Mouse (Mus musculus) right cerebral cortex, adult 2 months (tissue): ENCODE data around the gene Pfn3.

Experiments used
- DNase-seq, 2 experiments: peaks; one replicate each; pipeline ENCODE4 v3.0.0; 2021 to 2022; ENCODE audit warnings: low spot score in 2 of 2

Pfn3 gene

GRCm38 (mm10) chr13:55430566-55430965 lies 15.5 kb upstream of the Pfn3 start:
- no peak for DNase-seq

GRCm38 (mm10) chr13:55429226-55429888 lies 14.3 kb upstream of the Pfn3 start:
- no peak for DNase-seq

- DNase-seq = no peak
Observed at GRCm38 (mm10) chr13:55426613-55427012, 11.6 kb upstream of the Pfn3 start, which contains the start of gene F12. Gene F12, minus strand, starts transcription at chr13:55426793.

- peak; percentile 66 to 68 for DNase-seq
Observed at GRCm38 (mm10) chr13:55420933-55421800, 6.1 kb upstream of the Pfn3 start.

GRCm38 (mm10) chr13:55420018-55420932 lies 5.2 kb upstream of the Pfn3 start:
- no peak for DNase-seq

- no peak for DNase-seq
Observed at GRCm38 (mm10) chr13:55419142-55419541, 4.1 kb upstream of the Pfn3 start.

GRCm38 (mm10) chr13:55418004-55418403 lies 3.0 kb upstream of the Pfn3 start:
- peak; percentile 88 to 95 for DNase-seq

GRCm38 (mm10) chr13:55413333-55413732 lies 1.7 kb downstream of the Pfn3 start:
- no peak for DNase-seq

GRCm38 (mm10) chr13:55412643-55413307 lies 2.3 kb downstream of the Pfn3 start:
- no peak for DNase-seq

- DNase-seq = no peak
Observed at GRCm38 (mm10) chr13:55411826-55412225, 3.2 kb downstream of the Pfn3 start.

- DNase-seq = no peak
Observed at GRCm38 (mm10) chr13:55408546-55409120, 6.4 kb downstream of the Pfn3 start.

- DNase-seq = no peak
Observed at GRCm38 (mm10) chr13:55407341-55407740, 7.7 kb downstream of the Pfn3 start.

GRCm38 (mm10) chr13:55405783-55406390 lies 9.1 kb downstream of the Pfn3 start:
- peak in 1 of 2 experiments; percentile 32 for DNase-seq

GRCm38 (mm10) chr13:55404853-55405782 lies 9.9 kb downstream of the Pfn3 start:
- peak; percentile 84 to 87 for DNase-seq

- peak; percentile 56 to 66 for DNase-seq
Observed at GRCm38 (mm10) chr13:55403935-55404852, 10.8 kb downstream of the Pfn3 start.

GRCm38 (mm10) chr13:55403266-55403665 lies 11.8 kb downstream of the Pfn3 start:
- no peak for DNase-seq

GRCm38 (mm10) chr13:55400039-55400346 lies 15.0 kb downstream of the Pfn3 start:
- DNase-seq = no peak

- no peak for DNase-seq
Observed at GRCm38 (mm10) chr13:55399300-55400038, 15.6 kb downstream of the Pfn3 start.
